Comparison of ENCODE assay signal across 27 mouse cellular contexts in genomic region chr6:134684354-134684915, GRCm38 (mm10). TPM values are rescaled to one million over a fixed set of nuclear protein-coding genes. Genes with fewer than 3 reads are reported as not detected.
A peak's percentile ranks its signal among the peaks of the same experiment; 100 is the strongest.
DNase-seq lines count a peak whose midpoint lies in the region; ATAC-seq and TF ChIP-seq lines count a peak whose summit lies in the region.
"Had no signal": no experiment of that assay in that cellular context is flagged by ENCODE, and none has a peak within 500 bp of the region (broad histone marks: within the 10 kb centered on the region; RNA-seq: fewer than 3 reads in every experiment).

No protein-coding gene starts in this region.

- H3K9ac ChIP-seq in forebrain, embryonic 15.5 days (replicated peaks), result no peak overlapping the region
- no peak overlapping the region for H3K9ac ChIP-seq in forebrain, embryonic 12.5 days
- no peak overlapping the region for H3K9ac ChIP-seq in intestine, embryonic 16.5 days (ENCODE audit: low read depth, low read length)
- H3K9ac ChIP-seq in intestine, postnatal 0 days (ENCODE audit: low read depth, low read length), result no peak overlapping the region
- H3K9ac ChIP-seq: embryonic facial prominence, embryonic 15.5 days; limb, embryonic 15.5 days; liver, embryonic 14.5 days; neural tube, embryonic 13.5 days had no signal

- no peaks in the 10 kb centered on the region for H3K27me3 ChIP-seq in forebrain, embryonic 15.5 days
- no peaks in the 10 kb centered on the region for H3K27me3 ChIP-seq in forebrain, embryonic 12.5 days
- no peaks in the 10 kb centered on the region for H3K27me3 ChIP-seq in intestine, embryonic 16.5 days (replicated peaks; ENCODE audit: control insufficient read depth, insufficient read depth, low read length)
- H3K27me3 ChIP-seq in intestine, postnatal 0 days (replicated peaks; ENCODE audit: control insufficient read depth, insufficient read depth, low read length), result no peaks in the 10 kb centered on the region
- H3K27me3 ChIP-seq: embryonic facial prominence, embryonic 15.5 days; limb, embryonic 15.5 days; neural tube, embryonic 13.5 days had no signal

- H3K4me1 ChIP-seq in forebrain, embryonic 15.5 days, result peaks cover 4% of the 10 kb centered on the region; the same call in 1 of the 2 replicates
- peaks cover 3% of the 10 kb centered on the region; the same call in 1 of the 2 replicates for H3K4me1 ChIP-seq in forebrain, embryonic 12.5 days
- H3K4me1 ChIP-seq in intestine, embryonic 16.5 days (ENCODE audit: control insufficient read depth, insufficient read depth, low read length), result no peaks in the 10 kb centered on the region
- no peaks in the 10 kb centered on the region for H3K4me1 ChIP-seq in intestine, postnatal 0 days (replicated peaks; ENCODE audit: control insufficient read depth, insufficient read depth, low read length)
- H3K4me1 ChIP-seq: embryonic facial prominence, embryonic 15.5 days; hindbrain, embryonic 10.5 days; limb, embryonic 15.5 days had no signal

- H3K36me3 ChIP-seq in forebrain, embryonic 15.5 days, result no peaks in the 10 kb centered on the region
- H3K36me3 ChIP-seq in forebrain, embryonic 12.5 days (replicated peaks), result no peaks in the 10 kb centered on the region
- H3K36me3 ChIP-seq in intestine, embryonic 16.5 days (ENCODE audit: control insufficient read depth, insufficient read depth, low read length), result no peaks in the 10 kb centered on the region
- H3K36me3 ChIP-seq in intestine, postnatal 0 days (ENCODE audit: control insufficient read depth, insufficient read depth), result no peaks in the 10 kb centered on the region
- H3K36me3 ChIP-seq: embryonic facial prominence, embryonic 15.5 days; hindbrain, embryonic 10.5 days; limb, embryonic 15.5 days; neural tube, embryonic 13.5 days had no signal

- WGBS in forebrain, embryonic 15.5 days, result 76% methylated on average over 6 of the region's 6 CpGs
- WGBS in forebrain, embryonic 12.5 days, result 89% methylated on average over 6 of the region's 6 CpGs
- WGBS in intestine, embryonic 16.5 days, result 67% methylated on average over 6 of the region's 6 CpGs
- 71% methylated on average over 6 of the region's 6 CpGs for WGBS in intestine, postnatal 0 days

- H3K4me3 ChIP-seq in forebrain, embryonic 15.5 days, result no peak overlapping the region
- no peak overlapping the region for H3K4me3 ChIP-seq in forebrain, embryonic 12.5 days (replicated peaks)
- no peak overlapping the region for H3K4me3 ChIP-seq in intestine, embryonic 16.5 days (ENCODE audit: low read length)
- no peak overlapping the region for H3K4me3 ChIP-seq in intestine, postnatal 0 days (ENCODE audit: low read depth, low read length)
- H3K4me3 ChIP-seq: embryonic facial prominence, embryonic 15.5 days; hindbrain, embryonic 10.5 days; limb, embryonic 15.5 days; myocyte; neural tube, embryonic 13.5 days had no signal

- H3K4me2 ChIP-seq in forebrain, embryonic 15.5 days (replicated peaks), result no peak overlapping the region
- no peak overlapping the region for H3K4me2 ChIP-seq in forebrain, embryonic 12.5 days
- no peak overlapping the region for H3K4me2 ChIP-seq in intestine, embryonic 16.5 days (ENCODE audit: low read depth, low read length)
- H3K4me2 ChIP-seq in intestine, postnatal 0 days (replicated peaks; ENCODE audit: low read depth), result no peak overlapping the region
- H3K4me2 ChIP-seq: embryonic facial prominence, embryonic 15.5 days; heart, embryonic 11.5 days; limb, embryonic 15.5 days; neural tube, embryonic 13.5 days had no signal

- no peaks in the 10 kb centered on the region for H3K9me3 ChIP-seq in forebrain, embryonic 15.5 days
- no peaks in the 10 kb centered on the region for H3K9me3 ChIP-seq in forebrain, embryonic 12.5 days
- H3K9me3 ChIP-seq in intestine, embryonic 16.5 days (ENCODE audit: control insufficient read depth, low read length), result no peaks in the 10 kb centered on the region
- H3K9me3 ChIP-seq in intestine, postnatal 0 days (ENCODE audit: control insufficient read depth), result no peaks in the 10 kb centered on the region
- H3K9me3 ChIP-seq: embryonic facial prominence, embryonic 15.5 days; hindbrain, embryonic 10.5 days; limb, embryonic 15.5 days; neural tube, embryonic 13.5 days had no signal

- peak; percentile 35 for DNase-seq in brain, adult 2 months (ENCODE audit: low read depth, low spot score)
- DNase-seq in cerebellum, postnatal 14 days, result peak; percentile 25 to 47
- no peak for DNase-seq in frontal cortex, postnatal 14 days (ENCODE audit: low spot score in 2 of 2)
- DNase-seq in layer of hippocampus, postnatal 36 days, result no peak
- DNase-seq: adrenal gland, adult 8-10 months; gastrocnemius, postnatal 14 days; heart, adult 11 months; heart, postnatal 10 days; kidney, adult 11 months; kidney, postnatal 4 days; lung, postnatal 4 days; right cerebral cortex, adult 18-20 months; right cerebral cortex, postnatal 4 days; thymus, postnatal 25 days had no signal

- no peak overlapping the region for H3K27ac ChIP-seq in forebrain, embryonic 15.5 days (replicated peaks)
- H3K27ac ChIP-seq in forebrain, embryonic 12.5 days, result no peak overlapping the region
- no peak overlapping the region for H3K27ac ChIP-seq in intestine, embryonic 16.5 days (ENCODE audit: low read length)
- no peak overlapping the region for H3K27ac ChIP-seq in intestine, postnatal 0 days (ENCODE audit: low read depth, low read length)
- H3K27ac ChIP-seq: embryonic facial prominence, embryonic 15.5 days; hindbrain, embryonic 10.5 days; limb, embryonic 15.5 days; liver, embryonic 14.5 days; neural tube, embryonic 13.5 days had no signal

- 0 out of 2 replicates have a peak, but pooled peaks have one; percentile 35 for ATAC-seq in forebrain, embryonic 15.5 days (replicated peaks)
- ATAC-seq in forebrain, embryonic 12.5 days (ENCODE audit: low FRiP score), result no peak
- ATAC-seq in intestine, embryonic 16.5 days, result 0 out of 2 replicates have a peak, but pooled peaks have one; percentile 48
- no peak for ATAC-seq in intestine, postnatal 0 days

- TF ChIP-seq CTCF in intestine, postnatal 0 days (IDR thresholded peaks at IDR 0.05; ENCODE audit: low read depth), result no peak

RNA-seq across cellular contexts. Expression of gene Borcs5, which starts 45.1 kb away (rescaled TPM):
- polyA plus RNA-seq in forebrain, embryonic 15.5 days (2015; fragmentation: Nextera tagmentation; extraction: Ambion mirVana), result 45.8 and 46.0 TPM in 2 replicates
- polyA plus RNA-seq in forebrain, embryonic 12.5 days (2016; fragmentation: Nextera tagmentation; extraction: Ambion mirVana), result 34.4 and 35.8 TPM in 2 replicates
- 16.3 and 17.6 TPM in 2 replicates for polyA plus RNA-seq in intestine, embryonic 16.5 days (2015; fragmentation: Nextera tagmentation; extraction: Ambion mirVana)
- 13.5 and 15.1 TPM in 2 replicates for polyA plus RNA-seq in intestine, postnatal 0 days (2015; fragmentation: Nextera tagmentation; extraction: Ambion mirVana)
- 10 to 100 TPM; 37.2 to 40.1 TPM for total RNA-seq in layer of hippocampus, postnatal 36 days (2021)

RNA-seq across cellular contexts. Expression of gene Mansc1, which starts 52.1 kb away (rescaled TPM):
- polyA plus RNA-seq in forebrain, embryonic 15.5 days (2015; fragmentation: Nextera tagmentation; extraction: Ambion mirVana), result 0.75 and 0.79 TPM in 2 replicates
- polyA plus RNA-seq in forebrain, embryonic 12.5 days (2016; fragmentation: Nextera tagmentation; extraction: Ambion mirVana), result 1.1 TPM in 2 replicates
- polyA plus RNA-seq in intestine, embryonic 16.5 days (2015; fragmentation: Nextera tagmentation; extraction: Ambion mirVana), result 6.2 and 7.6 TPM in 2 replicates
- 5.8 and 6.5 TPM in 2 replicates for polyA plus RNA-seq in intestine, postnatal 0 days (2015; fragmentation: Nextera tagmentation; extraction: Ambion mirVana)
- total RNA-seq in layer of hippocampus, postnatal 36 days (2021), result 1 to 10 TPM; 8.0 to 8.1 TPM
- total RNA-seq: MEL had no signal
- polyA plus RNA-seq: C2C12, myocyte had no signal

Comparison
In these comparisons a context has a peak if more than half of its experiments do, and no peak if none do; other contexts are left out.
1. ATAC-seq: peak in forebrain, embryonic 15.5 days (single experiment) and intestine, embryonic 16.5 days (single experiment); none in forebrain, embryonic 12.5 days (single experiment) and intestine, postnatal 0 days (single experiment).
2. DNase-seq: peak in brain, adult 2 months (single experiment) and cerebellum, postnatal 14 days (2 of 2); none in frontal cortex, postnatal 14 days (0 of 2) and layer of hippocampus, postnatal 36 days (0 of 2).